Mouse (Mus musculus): ENCODE results near the gene Parp9. TPM values are rescaled to one million over a fixed set of nuclear protein-coding genes. Genes with fewer than 3 reads are reported as not detected.
A peak's percentile ranks its signal among the peaks of the same experiment; 100 is the strongest.

Gene Parp9
- polyA plus RNA-seq, 1 experiment from 2014 or later: 8.4 TPM

GRCm38 (mm10) chr16:35904121-35904736, 34.0 kb upstream of the Parp9 start:
- WGBS: 71% methylated on average over 4 of the region's 4 CpGs
- Histone ChIP-seq H3K4me2 (ENCODE audit: low read length) (no peak overlapping the region), H3K4me3 (ENCODE audit: control insufficient read depth in 1 of 2, insufficient read depth in 1 of 2, low read depth in 1 of 2, low read length in 2 of 2) (no peak overlapping the region), H3K36me3 (ENCODE audit: control insufficient read depth, insufficient read depth, low read length) (no peaks in the 10 kb centered on the region), H3K9me3 (ENCODE audit: control insufficient read depth, low read length) (no peaks in the 10 kb centered on the region), H3K4me1 (ENCODE audit: control insufficient read depth in 2 of 2, insufficient read depth in 2 of 2, low read length in 2 of 2) (peaks cover 4 to 7% of the 10 kb centered on the region in 2 experiments), H3K27me3 (ENCODE audit: control insufficient read depth, insufficient read depth, low read length) (no peaks in the 10 kb centered on the region), H3K27ac (replicated peaks in 1 of 2; ENCODE audit: control insufficient read depth in 1 of 2, insufficient read depth in 1 of 2, low read depth in 2 of 2, low read length in 2 of 2) (no peak overlapping the region), H3K9ac (ENCODE audit: low read length) (no peak overlapping the region)
- no peak for ATAC-seq (ENCODE audit: insufficient number of reproducible peaks, insufficient read depth, low FRiP score, low read depth)

GRCm38 (mm10) chr16:35905355-35905754, 32.9 kb upstream of the Parp9 start:
- Histone ChIP-seq H3K27ac (replicated peaks in 1 of 2; ENCODE audit: control insufficient read depth in 1 of 2, insufficient read depth in 1 of 2, low read depth in 2 of 2, low read length in 2 of 2) (no peak overlapping the region), H3K4me3 (ENCODE audit: control insufficient read depth in 1 of 2, insufficient read depth in 1 of 2, low read depth in 1 of 2, low read length in 2 of 2) (no peak overlapping the region), H3K9me3 (ENCODE audit: control insufficient read depth, low read length) (no peaks in the 10 kb centered on the region), H3K4me2 (ENCODE audit: low read length) (no peak overlapping the region), H3K27me3 (ENCODE audit: control insufficient read depth, insufficient read depth, low read length) (no peaks in the 10 kb centered on the region), H3K36me3 (ENCODE audit: control insufficient read depth, insufficient read depth, low read length) (no peaks in the 10 kb centered on the region), H3K4me1 (ENCODE audit: control insufficient read depth in 2 of 2, insufficient read depth in 2 of 2, low read length in 2 of 2) (peaks cover 4 to 7% of the 10 kb centered on the region in 2 experiments), H3K9ac (ENCODE audit: low read length) (no peak overlapping the region)
- 88% methylated on average over 3 of the region's 3 CpGs for WGBS
- no peak for ATAC-seq (ENCODE audit: insufficient number of reproducible peaks, insufficient read depth, low FRiP score, low read depth)

DNA sequence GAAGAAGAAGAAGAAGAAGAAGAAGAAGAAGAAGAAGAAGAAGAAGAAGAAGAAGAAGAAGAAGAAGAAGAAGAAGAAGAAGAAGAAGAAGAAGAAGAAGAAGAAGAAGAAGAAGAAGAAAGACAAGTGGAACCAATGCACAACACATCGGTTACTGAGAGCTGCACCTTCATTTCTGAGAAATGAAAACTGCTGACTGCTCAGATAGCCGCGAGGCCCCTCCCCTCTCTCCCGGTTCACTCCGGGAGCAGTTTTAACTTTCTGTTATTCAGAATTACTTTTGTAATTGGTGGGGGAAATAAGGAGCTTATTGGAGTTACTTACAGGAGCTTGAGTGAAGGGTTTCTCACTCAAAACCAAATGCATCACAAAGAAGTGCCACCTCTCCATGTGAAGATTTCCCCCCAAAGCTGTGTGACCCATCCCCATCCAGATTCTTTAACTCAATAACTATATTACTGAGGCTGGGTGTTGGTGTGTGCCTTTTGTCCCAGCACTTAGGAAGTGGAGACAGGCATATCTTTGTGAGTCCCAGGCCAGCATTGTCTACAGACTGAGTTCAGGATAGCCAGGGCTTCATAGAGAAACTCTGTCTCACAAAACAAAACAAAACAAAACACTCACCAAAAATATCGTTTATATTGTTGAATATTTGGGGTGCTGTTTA, 32.3 kb upstream of the Parp9 start:
- no peaks in the 10 kb centered on the region for H3K9me3 ChIP-seq (ENCODE audit: control insufficient read depth, low read length)
- 68% methylated on average over 6 of the region's 6 CpGs for WGBS
- no peak overlapping the region for H3K27ac ChIP-seq (replicated peaks in 1 of 2; ENCODE audit: control insufficient read depth in 1 of 2, insufficient read depth in 1 of 2, low read depth in 2 of 2, low read length in 2 of 2)
- peaks cover 4 to 7% of the 10 kb centered on the region in 2 experiments for H3K4me1 ChIP-seq (ENCODE audit: control insufficient read depth in 2 of 2, insufficient read depth in 2 of 2, low read length in 2 of 2)
- no peak overlapping the region for H3K9ac ChIP-seq (ENCODE audit: low read length)
- no peak overlapping the region for H3K4me3 ChIP-seq (ENCODE audit: control insufficient read depth in 1 of 2, insufficient read depth in 1 of 2, low read depth in 1 of 2, low read length in 2 of 2)
- H3K27me3 ChIP-seq (ENCODE audit: control insufficient read depth, insufficient read depth, low read length): no peaks in the 10 kb centered on the region
- ATAC-seq (ENCODE audit: insufficient number of reproducible peaks, insufficient read depth, low FRiP score, low read depth): no peak
- no peak overlapping the region for H3K4me2 ChIP-seq (ENCODE audit: low read length)
- no peaks in the 10 kb centered on the region for H3K36me3 ChIP-seq (ENCODE audit: control insufficient read depth, insufficient read depth, low read length)

- no peaks in the 10 kb centered on the region for H3K36me3 ChIP-seq (ENCODE audit: control insufficient read depth, insufficient read depth, low read length)
- H3K27ac ChIP-seq (replicated peaks in 1 of 2; ENCODE audit: control insufficient read depth in 1 of 2, insufficient read depth in 1 of 2, low read depth in 2 of 2, low read length in 2 of 2): no peak overlapping the region
- 67% methylated on average over 7 of the region's 7 CpGs for WGBS
- H3K4me3 ChIP-seq (ENCODE audit: control insufficient read depth in 1 of 2, insufficient read depth in 1 of 2, low read depth in 1 of 2, low read length in 2 of 2): no peak overlapping the region
- no peaks in the 10 kb centered on the region for H3K9me3 ChIP-seq (ENCODE audit: control insufficient read depth, low read length)
- no peak overlapping the region for H3K9ac ChIP-seq (ENCODE audit: low read length)
- peaks cover 4 to 9% of the 10 kb centered on the region in 2 experiments for H3K4me1 ChIP-seq (ENCODE audit: control insufficient read depth in 2 of 2, insufficient read depth in 2 of 2, low read length in 2 of 2)
- H3K27me3 ChIP-seq (ENCODE audit: control insufficient read depth, insufficient read depth, low read length): no peaks in the 10 kb centered on the region
- no peak overlapping the region for H3K4me2 ChIP-seq (ENCODE audit: low read length)
- no peak for ATAC-seq (ENCODE audit: insufficient number of reproducible peaks, insufficient read depth, low FRiP score, low read depth)
Measured at GRCm38 (mm10) chr16:35906887-35907286, 31.4 kb upstream of the Parp9 start.

GRCm38 (mm10) chr16:35907432-35908201, 30.7 kb upstream of the Parp9 start:
- peaks cover 4 to 9% of the 10 kb centered on the region in 2 experiments for H3K4me1 ChIP-seq (ENCODE audit: control insufficient read depth in 2 of 2, insufficient read depth in 2 of 2, low read length in 2 of 2)
- no peak overlapping the region; the same call in 1 of the 2 replicates for H3K9ac ChIP-seq (ENCODE audit: low read length)
- no peak overlapping the region for H3K4me3 ChIP-seq (ENCODE audit: control insufficient read depth in 1 of 2, insufficient read depth in 1 of 2, low read depth in 1 of 2, low read length in 2 of 2)
- no peaks in the 10 kb centered on the region for H3K27me3 ChIP-seq (ENCODE audit: control insufficient read depth, insufficient read depth, low read length)
- no peak overlapping the region for H3K4me2 ChIP-seq (ENCODE audit: low read length)
- no peaks in the 10 kb centered on the region for H3K9me3 ChIP-seq (ENCODE audit: control insufficient read depth, low read length)
- H3K27ac ChIP-seq (replicated peaks in 1 of 2; ENCODE audit: control insufficient read depth in 1 of 2, insufficient read depth in 1 of 2, low read depth in 2 of 2, low read length in 2 of 2): peak overlapping the region in 1 of 2 experiments; percentile 45; a peak in 2 of 4 replicates
- ATAC-seq (ENCODE audit: insufficient number of reproducible peaks, insufficient read depth, low FRiP score, low read depth): no peak
- 38% methylated on average over 4 of the region's 4 CpGs for WGBS
- no peaks in the 10 kb centered on the region for H3K36me3 ChIP-seq (ENCODE audit: control insufficient read depth, insufficient read depth, low read length)

DNA sequence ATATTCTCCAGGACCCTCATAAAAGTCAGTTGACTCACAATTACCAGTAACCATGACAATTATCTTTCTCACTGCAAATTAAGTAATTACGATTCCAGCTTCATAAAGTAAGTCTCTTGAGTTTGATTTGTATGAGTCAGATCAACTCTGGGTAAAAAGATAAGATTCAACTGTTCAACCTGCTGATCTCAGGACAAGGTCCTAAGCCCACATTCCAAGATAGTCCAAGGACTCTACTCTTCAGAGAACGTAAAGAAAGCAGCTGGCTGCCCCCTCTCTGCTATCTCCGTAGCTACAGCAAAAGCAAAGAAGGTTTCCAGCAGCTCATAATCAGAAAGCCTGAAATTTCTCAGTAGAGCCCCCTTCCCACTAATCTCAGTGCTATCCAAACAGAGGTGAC, 26.8 kb upstream of the Parp9 start:
- H3K4me3 ChIP-seq (ENCODE audit: control insufficient read depth in 1 of 2, insufficient read depth in 1 of 2, low read depth in 1 of 2, low read length in 2 of 2): no peak overlapping the region
- H3K4me2 ChIP-seq (ENCODE audit: low read length): no peak overlapping the region
- H3K27ac ChIP-seq (replicated peaks in 1 of 2; ENCODE audit: control insufficient read depth in 1 of 2, insufficient read depth in 1 of 2, low read depth in 2 of 2, low read length in 2 of 2): no peak overlapping the region
- H3K36me3 ChIP-seq (ENCODE audit: control insufficient read depth, insufficient read depth, low read length): no peaks in the 10 kb centered on the region
- no peaks in the 10 kb centered on the region for H3K9me3 ChIP-seq (ENCODE audit: control insufficient read depth, low read length)
- H3K27me3 ChIP-seq (ENCODE audit: control insufficient read depth, insufficient read depth, low read length): no peaks in the 10 kb centered on the region
- no peak overlapping the region for H3K9ac ChIP-seq (ENCODE audit: low read length)
- WGBS: 34% methylated on average over 3 of the region's 3 CpGs
- no peak for ATAC-seq (ENCODE audit: insufficient number of reproducible peaks, insufficient read depth, low FRiP score, low read depth)
- peaks cover 8 to 17% of the 10 kb centered on the region in 2 experiments for H3K4me1 ChIP-seq (ENCODE audit: control insufficient read depth in 2 of 2, insufficient read depth in 2 of 2, low read length in 2 of 2)

DNA sequence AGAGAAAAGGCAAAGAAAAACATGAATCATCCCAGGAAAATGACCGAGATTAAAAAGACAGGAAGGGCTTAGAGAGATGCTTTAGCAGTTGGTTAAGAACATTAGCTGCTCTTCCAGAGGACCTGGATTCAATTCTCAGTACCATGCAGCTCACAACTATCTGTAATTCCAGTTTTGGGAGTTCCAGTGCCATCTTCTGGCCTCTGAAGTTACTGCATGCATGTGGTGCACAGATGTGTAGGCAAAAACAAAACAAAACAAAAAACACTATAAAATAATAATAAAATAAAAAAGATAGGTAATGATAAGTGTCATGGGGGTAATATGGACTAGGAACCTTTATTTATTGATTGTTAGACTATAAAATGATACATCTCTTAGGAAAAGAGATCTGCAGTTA, 24.7 kb upstream of the Parp9 start:
- Histone ChIP-seq H3K4me1 (ENCODE audit: control insufficient read depth in 2 of 2, insufficient read depth in 2 of 2, low read length in 2 of 2) (peaks cover 4 to 10% of the 10 kb centered on the region in 2 experiments; a peak in 3 of 4 replicates), H3K9me3 (ENCODE audit: control insufficient read depth, low read length) (no peaks in the 10 kb centered on the region), H3K36me3 (ENCODE audit: control insufficient read depth, insufficient read depth, low read length) (no peaks in the 10 kb centered on the region), H3K27ac (replicated peaks in 1 of 2; ENCODE audit: control insufficient read depth in 1 of 2, insufficient read depth in 1 of 2, low read depth in 2 of 2, low read length in 2 of 2) (no peak overlapping the region), H3K4me2 (ENCODE audit: low read length) (no peak overlapping the region), H3K4me3 (ENCODE audit: control insufficient read depth in 1 of 2, insufficient read depth in 1 of 2, low read depth in 1 of 2, low read length in 2 of 2) (no peak overlapping the region), H3K27me3 (ENCODE audit: control insufficient read depth, insufficient read depth, low read length) (no peaks in the 10 kb centered on the region), H3K9ac (ENCODE audit: low read length) (no peak overlapping the region)
- WGBS: 72% methylated on average over 1 of the region's 1 CpGs
- no peak for ATAC-seq (ENCODE audit: insufficient number of reproducible peaks, insufficient read depth, low FRiP score, low read depth)
